Mouse (Mus musculus): ENCODE measurements around the gene Dhx37. TPM values are rescaled to one million over a fixed set of nuclear protein-coding genes. Genes with fewer than 3 reads are reported as not detected.

Gene Dhx37
- polyA plus RNA-seq, 1 experiment = 21.4 TPM

DNA sequence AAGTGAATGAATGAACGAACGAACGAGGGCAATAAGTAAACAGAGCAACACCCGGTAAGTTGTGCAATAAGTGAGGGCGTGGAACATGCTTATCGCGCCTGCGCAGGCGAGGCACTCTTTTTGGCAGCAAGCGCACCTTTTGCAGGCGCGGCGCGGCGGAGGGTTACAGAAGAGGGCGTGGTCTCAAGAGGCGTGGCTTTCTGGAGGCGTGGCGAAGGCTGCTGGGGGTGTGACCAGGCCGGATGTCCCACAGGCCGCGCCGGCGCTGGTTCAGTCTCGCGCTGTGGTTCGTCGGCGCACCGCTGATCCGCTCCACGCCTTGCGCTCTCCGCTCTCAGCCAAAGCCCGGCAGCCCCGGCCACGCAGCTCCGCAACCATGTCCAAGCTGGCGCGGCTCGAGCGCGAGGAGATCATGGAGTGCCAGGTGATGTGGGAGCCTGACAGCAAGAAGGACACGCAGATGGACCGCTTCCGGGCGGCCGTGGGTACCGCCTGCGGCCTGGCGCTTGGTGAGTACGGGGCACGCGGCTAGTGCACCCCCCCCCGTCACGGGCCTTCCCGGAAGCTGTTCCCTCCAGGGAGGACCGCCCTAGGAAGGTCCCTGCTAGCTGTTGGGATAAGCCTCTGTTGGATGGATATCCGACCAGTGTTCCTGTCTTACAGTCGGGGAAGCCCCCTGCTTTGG is 41.8 kb upstream of the Dhx37 start, which contains the start of gene Aacs:
Aacs (plus strand) TSS at position 214 of the 685 bp plus-strand sequence.
- H3K27ac ChIP-seq (ENCODE audit: insufficient read depth, low read length) = peak within 1 kb of the TSS; percentile 64
- peaks cover 17% of the 10 kb centered on the region for H3K4me1 ChIP-seq (ENCODE audit: control insufficient read depth, insufficient read depth, low read length)
- under 1% methylated on average over 59 of the region's 60 CpGs for WGBS
- TF ChIP-seq POLR2A (IDR thresholded peaks at IDR 0.05; ENCODE audit: borderline replicate concordance, insufficient read depth, low read length) = peak; percentile 95
- TF ChIP-seq CTCF (IDR thresholded peaks at IDR 0.05; ENCODE audit: borderline replicate concordance, insufficient read depth, low read depth, low read length) = no peak
- peak; percentile 97 to 99 for DNase-seq
- peak within 1 kb of the TSS; percentile 82 for H3K4me3 ChIP-seq (replicated peaks; ENCODE audit: insufficient read depth, low read depth, low read length)
- H3K27me3 ChIP-seq (ENCODE audit: control insufficient read depth, insufficient read depth, low read length) = no peaks in the 10 kb centered on the region

DNA sequence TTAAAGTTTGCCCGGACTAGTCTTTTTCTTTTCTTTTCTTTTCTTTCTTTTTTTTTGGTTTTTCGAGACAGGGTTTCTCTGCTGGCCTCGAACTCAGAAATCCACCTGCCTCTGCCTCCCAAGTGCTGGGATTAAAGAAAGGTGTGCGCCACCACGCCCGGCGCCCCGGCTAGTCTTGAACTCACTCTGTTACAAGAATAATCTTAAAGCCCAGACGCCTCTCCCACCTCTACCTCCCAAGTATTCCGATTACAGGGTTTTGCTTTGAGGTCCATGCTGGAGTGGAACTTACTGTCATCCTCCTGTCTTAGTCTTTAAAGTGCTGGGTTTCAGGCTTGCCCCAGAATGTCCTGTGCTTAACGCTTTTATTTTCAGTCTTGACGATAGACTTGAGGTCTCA is 41.1 kb upstream of the Dhx37 start:
- TF ChIP-seq POLR2A (IDR thresholded peaks at IDR 0.05; ENCODE audit: borderline replicate concordance, insufficient read depth, low read length) (no peak), CTCF (IDR thresholded peaks at IDR 0.05; ENCODE audit: borderline replicate concordance, insufficient read depth, low read depth, low read length) (no peak)
- DNase-seq = no peak
- Histone ChIP-seq H3K27ac (ENCODE audit: insufficient read depth, low read length) (no peak overlapping the region), H3K4me3 (replicated peaks; ENCODE audit: insufficient read depth, low read depth, low read length) (peak overlapping the region; percentile 82), H3K27me3 (ENCODE audit: control insufficient read depth, insufficient read depth, low read length) (no peaks in the 10 kb centered on the region), H3K4me1 (ENCODE audit: control insufficient read depth, insufficient read depth, low read length) (peaks cover 17% of the 10 kb centered on the region)
- 61% methylated on average over 12 of the region's 12 CpGs for WGBS

DNA sequence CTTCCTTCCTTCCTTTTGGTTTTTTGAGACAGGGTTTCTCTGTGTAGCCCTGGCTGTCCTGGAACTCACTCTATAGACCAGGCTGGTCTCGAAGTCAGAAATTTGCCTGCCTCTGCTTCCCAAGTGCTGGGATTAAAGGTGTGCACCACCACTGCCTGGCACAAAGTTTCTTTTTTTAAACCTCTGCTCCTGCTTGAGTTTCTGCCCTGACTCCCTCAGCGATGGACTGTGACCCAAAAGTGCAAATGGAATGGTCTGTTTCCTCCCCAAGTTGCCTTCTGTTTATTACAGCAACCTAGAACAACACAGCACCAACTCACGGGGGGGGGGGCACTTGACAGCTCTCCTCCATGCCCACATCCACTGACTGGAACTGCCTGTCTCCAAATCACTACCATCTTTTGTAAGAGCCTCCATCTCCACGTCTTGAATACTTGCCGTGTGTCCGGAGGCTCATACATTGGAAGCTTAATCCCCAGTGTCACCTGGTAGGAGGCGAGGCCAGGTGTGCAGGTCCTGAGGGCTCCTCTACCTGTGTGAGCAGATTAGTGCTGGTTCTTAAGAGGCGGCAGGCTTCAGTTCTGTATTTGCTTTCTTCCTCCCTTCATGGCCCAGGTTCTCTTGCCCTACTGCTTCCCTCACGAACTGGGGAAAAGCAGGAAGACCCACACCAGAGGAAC is 39.0 kb upstream of the Dhx37 start:
- no peak overlapping the region for H3K27ac ChIP-seq (ENCODE audit: insufficient read depth, low read length)
- TF ChIP-seq CTCF (IDR thresholded peaks at IDR 0.05; ENCODE audit: borderline replicate concordance, insufficient read depth, low read depth, low read length) (no peak), POLR2A (IDR thresholded peaks at IDR 0.05; ENCODE audit: borderline replicate concordance, insufficient read depth, low read length) (no peak)
- WGBS = 77% methylated on average over 9 of the region's 9 CpGs
- no peak for DNase-seq
- H3K4me1 ChIP-seq (ENCODE audit: control insufficient read depth, insufficient read depth, low read length) = peaks cover 6% of the 10 kb centered on the region; the same call in 1 of the 2 replicates
- H3K27me3 ChIP-seq (ENCODE audit: control insufficient read depth, insufficient read depth, low read length) = no peaks in the 10 kb centered on the region
- H3K4me3 ChIP-seq (replicated peaks; ENCODE audit: insufficient read depth, low read depth, low read length) = no peak overlapping the region

DNA sequence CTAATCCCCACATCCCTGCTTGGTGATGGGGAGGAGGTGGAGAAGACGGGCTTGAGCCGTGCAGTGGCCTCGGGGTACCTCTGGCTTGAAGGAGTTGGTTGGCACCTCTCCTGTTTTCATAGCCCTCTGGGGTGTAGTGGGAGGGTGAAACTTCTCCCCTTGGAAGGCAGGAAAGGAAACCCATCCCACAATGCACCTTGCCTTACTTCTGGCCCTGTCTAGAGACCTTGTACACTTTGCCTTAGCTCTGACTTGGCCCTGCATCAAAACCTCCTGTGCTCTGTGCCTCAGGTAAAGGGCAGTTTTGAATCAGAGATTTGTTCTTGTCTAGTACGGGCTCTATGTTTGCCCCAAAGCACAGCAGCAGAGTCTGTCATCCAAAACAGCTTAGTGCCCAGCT is 36.8 kb upstream of the Dhx37 start:
- TF ChIP-seq CTCF (IDR thresholded peaks at IDR 0.05; ENCODE audit: borderline replicate concordance, insufficient read depth, low read depth, low read length) (no peak), POLR2A (IDR thresholded peaks at IDR 0.05; ENCODE audit: borderline replicate concordance, insufficient read depth, low read length) (no peak)
- H3K27ac ChIP-seq (ENCODE audit: insufficient read depth, low read length) = no peak overlapping the region
- no peak for DNase-seq
- no peaks in the 10 kb centered on the region for H3K27me3 ChIP-seq (ENCODE audit: control insufficient read depth, insufficient read depth, low read length)
- 82% methylated on average over 4 of the region's 4 CpGs for WGBS
- no peaks in the 10 kb centered on the region for H3K4me1 ChIP-seq (ENCODE audit: control insufficient read depth, insufficient read depth, low read length)
- no peak overlapping the region for H3K4me3 ChIP-seq (replicated peaks; ENCODE audit: insufficient read depth, low read depth, low read length)

DNA sequence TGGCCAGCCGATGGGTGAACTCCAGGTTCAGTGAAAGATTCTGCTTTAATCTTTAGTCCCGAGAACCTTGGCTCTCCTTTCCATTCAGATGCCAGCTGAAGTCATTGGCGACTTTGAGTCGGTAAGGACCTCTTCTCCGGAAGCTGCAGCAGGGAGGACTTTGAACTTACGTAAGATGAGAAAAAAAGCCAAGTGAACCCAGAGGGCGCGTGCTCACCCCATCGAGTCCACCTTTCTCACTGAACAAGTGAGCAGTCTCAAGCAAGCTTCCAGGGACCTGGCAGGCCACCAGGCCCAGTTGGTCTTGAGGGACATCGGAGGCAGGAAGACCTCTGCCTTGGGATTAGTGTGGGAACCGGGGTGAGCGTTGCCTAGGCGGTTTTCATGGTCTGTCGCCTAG is 33.3 kb upstream of the Dhx37 start:
- no peak overlapping the region for H3K27ac ChIP-seq (ENCODE audit: insufficient read depth, low read length)
- no peak for DNase-seq
- WGBS = 69% methylated on average over 14 of the region's 14 CpGs
- H3K4me3 ChIP-seq (replicated peaks; ENCODE audit: insufficient read depth, low read depth, low read length) = no peak overlapping the region
- H3K27me3 ChIP-seq (ENCODE audit: control insufficient read depth, insufficient read depth, low read length) = no peaks in the 10 kb centered on the region
- TF ChIP-seq CTCF (IDR thresholded peaks at IDR 0.05; ENCODE audit: borderline replicate concordance, insufficient read depth, low read depth, low read length) (no peak), POLR2A (IDR thresholded peaks at IDR 0.05; ENCODE audit: borderline replicate concordance, insufficient read depth, low read length) (no peak)
- H3K4me1 ChIP-seq (ENCODE audit: control insufficient read depth, insufficient read depth, low read length) = peaks cover 3% of the 10 kb centered on the region; the same call in 1 of the 2 replicates

DNA sequence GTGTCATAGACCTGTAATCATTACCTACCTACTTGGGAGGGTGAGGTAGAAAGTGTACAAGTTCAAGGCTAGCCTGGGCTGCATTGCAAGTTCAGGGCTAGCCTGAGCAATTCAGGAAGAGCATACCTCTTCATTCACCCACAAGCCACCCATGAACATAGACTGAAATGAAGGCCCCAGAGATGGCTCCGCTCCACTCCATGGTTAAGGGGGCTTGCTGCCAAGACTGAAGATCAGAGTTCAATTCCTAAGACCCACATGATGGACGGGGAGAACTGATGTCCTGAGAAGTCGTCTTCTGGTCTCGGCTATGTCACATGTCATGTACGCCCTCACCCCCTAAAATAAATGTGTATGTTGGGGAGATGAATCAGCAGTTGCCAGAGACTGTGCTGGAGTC is 32.6 kb upstream of the Dhx37 start:
- DNase-seq = no peak
- no peak for TF ChIP-seq CTCF (IDR thresholded peaks at IDR 0.05; ENCODE audit: borderline replicate concordance, insufficient read depth, low read depth, low read length)
- TF ChIP-seq POLR2A (IDR thresholded peaks at IDR 0.05; ENCODE audit: borderline replicate concordance, insufficient read depth, low read length) = no peak
- Histone ChIP-seq H3K27ac (ENCODE audit: insufficient read depth, low read length) (no peak overlapping the region), H3K27me3 (ENCODE audit: control insufficient read depth, insufficient read depth, low read length) (no peaks in the 10 kb centered on the region), H3K4me3 (replicated peaks; ENCODE audit: insufficient read depth, low read depth, low read length) (no peak overlapping the region), H3K4me1 (ENCODE audit: control insufficient read depth, insufficient read depth, low read length) (peaks cover 3% of the 10 kb centered on the region; the same call in 1 of the 2 replicates)
- 84% methylated on average over 5 of the region's 5 CpGs for WGBS

DNA sequence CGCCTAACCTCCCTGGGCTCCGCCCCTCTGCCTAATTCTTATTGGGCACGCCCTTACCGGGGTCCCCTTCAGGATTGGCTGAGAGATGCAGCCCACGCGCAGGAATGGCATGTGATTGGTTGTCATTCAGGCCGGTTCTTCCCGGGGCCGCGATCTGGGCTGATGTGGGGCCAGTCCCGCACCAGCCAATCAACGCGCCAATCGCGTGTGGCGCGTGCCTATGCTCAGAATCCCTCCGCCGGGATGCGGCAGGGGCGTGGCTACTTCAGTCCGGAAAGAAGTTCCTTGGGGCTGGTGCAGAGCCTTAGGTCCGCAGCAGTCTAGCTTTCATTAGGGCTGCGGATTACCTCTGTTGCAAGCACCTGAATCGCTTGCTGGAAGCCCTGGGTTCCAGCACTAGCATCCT is 31.8 kb upstream of the Dhx37 start:
- Histone ChIP-seq H3K4me3 (replicated peaks; ENCODE audit: insufficient read depth, low read depth, low read length) (peak overlapping the region; percentile 51), H3K4me1 (ENCODE audit: control insufficient read depth, insufficient read depth, low read length) (peaks cover 3% of the 10 kb centered on the region; the same call in 1 of the 2 replicates), H3K27ac (ENCODE audit: insufficient read depth, low read length) (no peak overlapping the region), H3K27me3 (ENCODE audit: control insufficient read depth, insufficient read depth, low read length) (no peaks in the 10 kb centered on the region)
- TF ChIP-seq CTCF (IDR thresholded peaks at IDR 0.05; ENCODE audit: borderline replicate concordance, insufficient read depth, low read depth, low read length) (no peak), POLR2A (IDR thresholded peaks at IDR 0.05; ENCODE audit: borderline replicate concordance, insufficient read depth, low read length) (peak; percentile 42; the same call in 1 of the 2 replicates)
- under 1% methylated on average over 25 of the region's 25 CpGs for WGBS
- peak; percentile 94 to 98 for DNase-seq

All from cerebellum, adult 2 months (tissue).